Mouse (Mus musculus): ENCODE results near the gene Hs6st1.

- TF ChIP-seq CTCF (IDR thresholded peaks at IDR 0.05; ENCODE audit: low read depth) (no peak), EP300 (IDR thresholded peaks at IDR 0.05; ENCODE audit: low read depth) (no peak)
Measured at GRCm38 (mm10) chr1:36133041-36133440, 64.8 kb downstream of the Hs6st1 start.
